Mouse (Mus musculus): Measurements from ENCODE around the gene Jak1. TPM values are rescaled to one million over a fixed set of nuclear protein-coding genes. Genes with fewer than 3 reads are reported as not detected.

Jak1 gene
- polyA plus RNA-seq, 1 experiment, result 33.5 TPM

DNA sequence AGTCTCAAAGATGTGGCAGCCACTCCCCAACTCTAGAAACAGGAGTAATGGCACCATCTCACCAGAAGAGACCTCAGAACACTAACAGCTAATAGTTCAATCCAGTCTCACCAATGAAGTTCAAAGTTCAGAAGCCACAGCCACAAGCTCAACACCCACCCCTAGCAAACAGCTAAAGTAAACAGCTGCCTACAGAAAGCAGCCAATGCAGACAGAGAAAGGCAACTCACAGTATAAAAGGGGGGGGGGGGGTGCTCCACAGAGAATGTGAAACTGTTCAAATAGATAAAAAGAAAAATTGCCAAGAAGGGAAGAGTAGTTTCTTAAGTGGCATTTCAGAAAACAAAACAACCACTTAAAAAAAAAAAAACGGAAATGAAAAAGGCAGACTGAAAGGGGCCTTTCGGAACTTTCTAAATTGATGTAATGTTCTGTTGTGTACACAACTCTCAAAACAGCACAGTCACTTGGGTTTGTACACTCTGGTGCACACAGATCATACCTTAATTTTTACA is 48.0 kb downstream of the Jak1 start:
- Histone ChIP-seq H3K4me3 (no peak overlapping the region), H3ac (ENCODE audit: control insufficient read depth, insufficient read length) (no peak overlapping the region), H3K27me3 (ENCODE audit: control insufficient read depth, insufficient read depth, insufficient read length) (no peaks in the 10 kb centered on the region), H3K4me2 (ENCODE audit: low read depth) (no peak overlapping the region), H3K79me2 (ENCODE audit: control insufficient read depth, insufficient read depth) (peaks cover 19% of the 10 kb centered on the region), H3K36me3 (ENCODE audit: control insufficient read depth, insufficient read depth) (no peaks in the 10 kb centered on the region)
- TF ChIP-seq MAX (IDR thresholded peaks at IDR 0.05; ENCODE audit: low read depth), result no peak
- no peak for TF ChIP-seq REST (IDR thresholded peaks at IDR 0.05; ENCODE audit: insufficient read depth, insufficient read length)
- TF ChIP-seq TCF12 (IDR thresholded peaks at IDR 0.05; ENCODE audit: insufficient read depth, poor library complexity, severe bottlenecking), result no peak
- TF ChIP-seq TCF3 (IDR thresholded peaks at IDR 0.05; ENCODE audit: insufficient read length, low read depth), result no peak
- TF ChIP-seq E2F4 (IDR thresholded peaks at IDR 0.05; ENCODE audit: insufficient read depth), result no peak

- Histone ChIP-seq H3K4me2 (ENCODE audit: low read depth) (no peak overlapping the region), H3K4me3 (no peak overlapping the region), H3K36me3 (ENCODE audit: control insufficient read depth, insufficient read depth) (no peaks in the 10 kb centered on the region), H3ac (ENCODE audit: control insufficient read depth, insufficient read length) (no peak overlapping the region), H3K79me2 (ENCODE audit: control insufficient read depth, insufficient read depth) (peaks cover 15% of the 10 kb centered on the region), H3K27me3 (ENCODE audit: control insufficient read depth, insufficient read depth, insufficient read length) (no peaks in the 10 kb centered on the region)
- TF ChIP-seq POLR2A (IDR thresholded peaks at IDR 0.05; ENCODE audit: insufficient read length, low read depth) (no peak), MYOG (IDR thresholded peaks at IDR 0.05; ENCODE audit: control insufficient read depth in 1 of 3, insufficient read depth in 1 of 3, insufficient read length in 2 of 3, low read depth in 2 of 3) (no peak), MAX (IDR thresholded peaks at IDR 0.05; ENCODE audit: low read depth) (no peak), CEBPB (IDR thresholded peaks at IDR 0.05; ENCODE audit: insufficient read depth, poor library complexity, severe bottlenecking) (no peak), TCF3 (IDR thresholded peaks at IDR 0.05; ENCODE audit: insufficient read length, low read depth) (no peak), TCF12 (IDR thresholded peaks at IDR 0.05; ENCODE audit: insufficient read depth, poor library complexity, severe bottlenecking) (no peak), USF1 (IDR thresholded peaks at IDR 0.05; ENCODE audit: low read depth) (no peak), POLR2AphosphoS2 (IDR thresholded peaks at IDR 0.05; ENCODE audit: insufficient read length, low read depth) (no peak), MYOD1 (IDR thresholded peaks at IDR 0.05; ENCODE audit: control insufficient read depth in 1 of 3, insufficient read length in 2 of 3, low read depth in 2 of 3) (no peak), E2F4 (IDR thresholded peaks at IDR 0.05; ENCODE audit: insufficient read depth) (no peak), REST (IDR thresholded peaks at IDR 0.05; ENCODE audit: insufficient read depth, insufficient read length) (no peak), SRF (IDR thresholded peaks at IDR 0.05; ENCODE audit: control insufficient read depth, insufficient read length, low read depth) (no peak)
Observed at GRCm38 (mm10) chr4:101216286-101216685, 48.8 kb downstream of the Jak1 start.

GRCm38 (mm10) chr4:101213477-101213876 is 51.6 kb downstream of the Jak1 start:
- Histone ChIP-seq H3K36me3 (ENCODE audit: control insufficient read depth, insufficient read depth) (no peaks in the 10 kb centered on the region), H3K4me3 (no peak overlapping the region), H3K79me2 (ENCODE audit: control insufficient read depth, insufficient read depth) (peaks cover 18% of the 10 kb centered on the region), H3ac (ENCODE audit: control insufficient read depth, insufficient read length) (no peak overlapping the region), H3K27me3 (ENCODE audit: control insufficient read depth, insufficient read depth, insufficient read length) (no peaks in the 10 kb centered on the region), H3K4me2 (ENCODE audit: low read depth) (no peak overlapping the region)
- TF ChIP-seq CEBPB (IDR thresholded peaks at IDR 0.05; ENCODE audit: insufficient read depth, poor library complexity, severe bottlenecking), result no peak
- no peak for TF ChIP-seq E2F4 (IDR thresholded peaks at IDR 0.05; ENCODE audit: insufficient read depth)
- TF ChIP-seq MAX (IDR thresholded peaks at IDR 0.05; ENCODE audit: low read depth), result no peak
- no peak for TF ChIP-seq POLR2AphosphoS2 (IDR thresholded peaks at IDR 0.05; ENCODE audit: insufficient read length, low read depth)
- TF ChIP-seq USF1 (IDR thresholded peaks at IDR 0.05; ENCODE audit: low read depth), result no peak
- no peak for TF ChIP-seq MYOG (IDR thresholded peaks at IDR 0.05; ENCODE audit: control insufficient read depth in 1 of 3, insufficient read depth in 1 of 3, insufficient read length in 2 of 3, low read depth in 2 of 3)
- TF ChIP-seq MYOD1 (IDR thresholded peaks at IDR 0.05; ENCODE audit: control insufficient read depth in 1 of 3, insufficient read length in 2 of 3, low read depth in 2 of 3), result no peak
- no peak for TF ChIP-seq TCF12 (IDR thresholded peaks at IDR 0.05; ENCODE audit: insufficient read depth, poor library complexity, severe bottlenecking)
- TF ChIP-seq POLR2A (IDR thresholded peaks at IDR 0.05; ENCODE audit: insufficient read length, low read depth), result no peak
- no peak for TF ChIP-seq TCF3 (IDR thresholded peaks at IDR 0.05; ENCODE audit: insufficient read length, low read depth)
- TF ChIP-seq SRF (IDR thresholded peaks at IDR 0.05; ENCODE audit: control insufficient read depth, insufficient read length, low read depth), result no peak
- no peak for TF ChIP-seq REST (IDR thresholded peaks at IDR 0.05; ENCODE audit: insufficient read depth, insufficient read length)

- Histone ChIP-seq H3K79me2 (ENCODE audit: control insufficient read depth, insufficient read depth) (peaks cover 26% of the 10 kb centered on the region), H3K27me3 (ENCODE audit: control insufficient read depth, insufficient read depth, insufficient read length) (no peaks in the 10 kb centered on the region), H3K4me2 (ENCODE audit: low read depth) (no peak overlapping the region), H3K4me3 (no peak overlapping the region), H3K36me3 (ENCODE audit: control insufficient read depth, insufficient read depth) (no peaks in the 10 kb centered on the region), H3ac (ENCODE audit: control insufficient read depth, insufficient read length) (no peak overlapping the region)
- TF ChIP-seq MYOD1 (IDR thresholded peaks at IDR 0.05; ENCODE audit: control insufficient read depth in 1 of 3, insufficient read length in 2 of 3, low read depth in 2 of 3) (no peak), POLR2A (IDR thresholded peaks at IDR 0.05; ENCODE audit: insufficient read length, low read depth) (no peak), SRF (IDR thresholded peaks at IDR 0.05; ENCODE audit: control insufficient read depth, insufficient read length, low read depth) (no peak), MAX (IDR thresholded peaks at IDR 0.05; ENCODE audit: low read depth) (no peak), REST (IDR thresholded peaks at IDR 0.05; ENCODE audit: insufficient read depth, insufficient read length) (no peak), USF1 (IDR thresholded peaks at IDR 0.05; ENCODE audit: low read depth) (no peak), MYOG (IDR thresholded peaks at IDR 0.05; ENCODE audit: control insufficient read depth in 1 of 3, insufficient read depth in 1 of 3, insufficient read length in 2 of 3, low read depth in 2 of 3) (no peak), CEBPB (IDR thresholded peaks at IDR 0.05; ENCODE audit: insufficient read depth, poor library complexity, severe bottlenecking) (no peak), POLR2AphosphoS2 (IDR thresholded peaks at IDR 0.05; ENCODE audit: insufficient read length, low read depth) (no peak), TCF12 (IDR thresholded peaks at IDR 0.05; ENCODE audit: insufficient read depth, poor library complexity, severe bottlenecking) (no peak), E2F4 (IDR thresholded peaks at IDR 0.05; ENCODE audit: insufficient read depth) (no peak), TCF3 (IDR thresholded peaks at IDR 0.05; ENCODE audit: insufficient read length, low read depth) (no peak)
Observed at GRCm38 (mm10) chr4:101207492-101207891, 57.6 kb downstream of the Jak1 start.
